Mouse (Mus musculus): ENCODE measurements around the gene Efl1. TPM values are rescaled to one million over a fixed set of nuclear protein-coding genes. Genes with fewer than 3 reads are reported as not detected.

Efl1 gene
- polyA plus RNA-seq (2012; rRNA removed) = 10.4 and 11.0 TPM in 2 replicates

DNA sequence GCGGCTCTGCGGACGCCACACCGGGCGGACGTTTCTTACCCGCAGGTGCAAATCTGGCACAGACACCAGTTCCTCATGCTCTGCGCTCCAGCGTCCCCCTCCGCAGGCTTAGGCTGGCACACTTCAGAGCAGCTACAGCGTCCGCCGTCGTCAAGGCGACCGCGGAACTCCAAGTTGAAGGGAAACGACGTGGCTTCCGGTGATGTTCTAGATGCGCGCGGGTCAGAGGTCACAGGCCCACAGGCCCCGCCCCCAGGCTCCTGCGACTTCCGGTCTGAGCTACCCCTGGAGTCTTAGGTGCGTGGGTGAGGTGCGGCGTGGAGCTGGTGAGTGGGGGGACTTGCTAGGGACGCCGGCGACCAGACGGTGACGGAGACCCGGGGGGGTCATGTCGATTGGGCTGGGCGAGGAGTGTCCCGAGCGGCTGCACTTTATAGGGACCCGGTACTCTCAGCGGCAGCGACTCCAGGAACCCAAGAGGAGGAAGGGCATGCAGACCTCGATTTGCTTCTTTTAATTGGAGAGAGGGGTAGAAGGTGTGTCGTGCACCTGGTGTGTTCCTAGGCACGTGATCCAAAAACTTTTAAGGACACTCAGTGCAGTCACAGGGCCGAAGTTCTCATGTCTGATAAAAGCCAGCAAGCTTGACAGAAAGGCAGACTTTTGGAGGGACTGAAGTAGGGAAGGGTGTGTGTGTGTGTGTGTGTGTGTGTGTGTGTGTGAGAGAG, at the start of gene Efl1, which contains the start of gene Saxo2:
Gene Efl1, plus strand, starts transcription at position 262 of the 728 bp plus-strand sequence.
Gene Saxo2, minus strand, starts transcription at position 176 of the 728 bp plus-strand sequence.

Other genes with a start within 250 kb of the Efl1 start
- 10.4 and 11.3 TPM in 2 replicates for gene Saxo2, start 86 bp upstream of the Efl1 start, polyA plus RNA-seq (2012; rRNA removed)
- 130 and 152 TPM in 2 replicates for gene Mex3b, start 218.7 kb downstream of the Efl1 start, polyA plus RNA-seq (2012; rRNA removed)

Measured in central nervous system, embryonic 14 days (tissue).